Mouse (Mus musculus): ENCODE measurements around the gene Mcl1. TPM values are rescaled to one million over a fixed set of nuclear protein-coding genes. Genes with fewer than 3 reads are reported as not detected.

Gene Mcl1
- polyA plus RNA-seq, 1 experiment from 2014 or later = 49.0 TPM

GRCm38 (mm10) chr3:95627763-95628162 is 30.8 kb upstream of the Mcl1 start:
- H3K4me1 ChIP-seq (ENCODE audit: control insufficient read depth, insufficient read depth, low read length) = peaks cover 16% of the 10 kb centered on the region
- WGBS = 94% methylated on average over 5 of the region's 5 CpGs
- H3K4me3 ChIP-seq (ENCODE audit: low read depth, low read length) = no peak overlapping the region
- H3K27ac ChIP-seq (ENCODE audit: low read depth, low read length) = no peak overlapping the region
- H3K27me3 ChIP-seq (ENCODE audit: control insufficient read depth, insufficient read depth, low read length) = no peaks in the 10 kb centered on the region
- H3K9ac ChIP-seq (replicated peaks; ENCODE audit: low read depth, low read length) = no peak overlapping the region
- no peak for ATAC-seq (ENCODE audit: low read depth)
- no peak overlapping the region for H3K4me2 ChIP-seq (ENCODE audit: low read depth, low read length)
- H3K9me3 ChIP-seq (ENCODE audit: control insufficient read depth, low read length) = no peaks in the 10 kb centered on the region
- H3K36me3 ChIP-seq (ENCODE audit: control insufficient read depth, insufficient read depth, low read length) = peaks cover 47% of the 10 kb centered on the region

GRCm38 (mm10) chr3:95629755-95630154 is 28.8 kb upstream of the Mcl1 start:
- H3K4me3 ChIP-seq (ENCODE audit: low read depth, low read length) = no peak overlapping the region
- no peaks in the 10 kb centered on the region for H3K27me3 ChIP-seq (ENCODE audit: control insufficient read depth, insufficient read depth, low read length)
- no peak overlapping the region for H3K4me2 ChIP-seq (ENCODE audit: low read depth, low read length)
- no peak overlapping the region for H3K9ac ChIP-seq (replicated peaks; ENCODE audit: low read depth, low read length)
- H3K4me1 ChIP-seq (ENCODE audit: control insufficient read depth, insufficient read depth, low read length) = peaks cover 16% of the 10 kb centered on the region
- 90% methylated on average over 4 of the region's 4 CpGs for WGBS
- H3K36me3 ChIP-seq (ENCODE audit: control insufficient read depth, insufficient read depth, low read length) = peaks cover 60% of the 10 kb centered on the region
- no peak for ATAC-seq (ENCODE audit: low read depth)
- H3K9me3 ChIP-seq (ENCODE audit: control insufficient read depth, low read length) = no peaks in the 10 kb centered on the region
- H3K27ac ChIP-seq (ENCODE audit: low read depth, low read length) = no peak overlapping the region

GRCm38 (mm10) chr3:95630856-95631255 is 27.7 kb upstream of the Mcl1 start:
- Histone ChIP-seq H3K4me1 (ENCODE audit: control insufficient read depth, insufficient read depth, low read length) (peaks cover 14% of the 10 kb centered on the region), H3K9ac (replicated peaks; ENCODE audit: low read depth, low read length) (no peak overlapping the region), H3K27ac (ENCODE audit: low read depth, low read length) (no peak overlapping the region), H3K9me3 (ENCODE audit: control insufficient read depth, low read length) (no peaks in the 10 kb centered on the region), H3K36me3 (ENCODE audit: control insufficient read depth, insufficient read depth, low read length) (peaks cover 68% of the 10 kb centered on the region), H3K4me3 (ENCODE audit: low read depth, low read length) (no peak overlapping the region), H3K4me2 (ENCODE audit: low read depth, low read length) (no peak overlapping the region), H3K27me3 (ENCODE audit: control insufficient read depth, insufficient read depth, low read length) (no peaks in the 10 kb centered on the region)
- WGBS = 86% methylated on average over 3 of the region's 3 CpGs
- ATAC-seq (ENCODE audit: low read depth) = no peak

- Histone ChIP-seq H3K9ac (replicated peaks; ENCODE audit: low read depth, low read length) (no peak overlapping the region), H3K27me3 (ENCODE audit: control insufficient read depth, insufficient read depth, low read length) (no peaks in the 10 kb centered on the region), H3K36me3 (ENCODE audit: control insufficient read depth, insufficient read depth, low read length) (peaks cover 71% of the 10 kb centered on the region), H3K4me2 (ENCODE audit: low read depth, low read length) (no peak overlapping the region), H3K4me1 (ENCODE audit: control insufficient read depth, insufficient read depth, low read length) (peaks cover 9% of the 10 kb centered on the region), H3K4me3 (ENCODE audit: low read depth, low read length) (no peak overlapping the region), H3K27ac (ENCODE audit: low read depth, low read length) (no peak overlapping the region), H3K9me3 (ENCODE audit: control insufficient read depth, low read length) (no peaks in the 10 kb centered on the region)
- ATAC-seq (ENCODE audit: low read depth) = no peak
- WGBS = 79% methylated on average over 6 of the region's 6 CpGs
Observed at GRCm38 (mm10) chr3:95631304-95631703, 27.3 kb upstream of the Mcl1 start.

- no peaks in the 10 kb centered on the region for H3K4me1 ChIP-seq (ENCODE audit: control insufficient read depth, insufficient read depth, low read length)
- no peak overlapping the region for H3K4me3 ChIP-seq (ENCODE audit: low read depth, low read length)
- no peak overlapping the region for H3K9ac ChIP-seq (replicated peaks; ENCODE audit: low read depth, low read length)
- H3K4me2 ChIP-seq (ENCODE audit: low read depth, low read length) = no peak overlapping the region
- no peaks in the 10 kb centered on the region for H3K9me3 ChIP-seq (ENCODE audit: control insufficient read depth, low read length)
- 80% methylated on average over 12 of the region's 12 CpGs for WGBS
- H3K27me3 ChIP-seq (ENCODE audit: control insufficient read depth, insufficient read depth, low read length) = no peaks in the 10 kb centered on the region
- H3K36me3 ChIP-seq (ENCODE audit: control insufficient read depth, insufficient read depth, low read length) = peaks cover 72% of the 10 kb centered on the region
- H3K27ac ChIP-seq (ENCODE audit: low read depth, low read length) = no peak overlapping the region
- ATAC-seq (ENCODE audit: low read depth) = no peak
Observed at GRCm38 (mm10) chr3:95632648-95633588, 25.7 kb upstream of the Mcl1 start.

GRCm38 (mm10) chr3:95635636-95636035 is 23.0 kb upstream of the Mcl1 start:
- Histone ChIP-seq H3K4me1 (ENCODE audit: control insufficient read depth, insufficient read depth, low read length) (no peaks in the 10 kb centered on the region), H3K4me2 (ENCODE audit: low read depth, low read length) (no peak overlapping the region), H3K27ac (ENCODE audit: low read depth, low read length) (no peak overlapping the region), H3K9me3 (ENCODE audit: control insufficient read depth, low read length) (no peaks in the 10 kb centered on the region), H3K36me3 (ENCODE audit: control insufficient read depth, insufficient read depth, low read length) (peaks cover 45% of the 10 kb centered on the region), H3K27me3 (ENCODE audit: control insufficient read depth, insufficient read depth, low read length) (no peaks in the 10 kb centered on the region), H3K9ac (replicated peaks; ENCODE audit: low read depth, low read length) (no peak overlapping the region), H3K4me3 (ENCODE audit: low read depth, low read length) (no peak overlapping the region)
- no peak for ATAC-seq (ENCODE audit: low read depth)
- WGBS = 82% methylated on average over 4 of the region's 4 CpGs

- Histone ChIP-seq H3K4me2 (ENCODE audit: low read depth, low read length) (no peak overlapping the region), H3K27me3 (ENCODE audit: control insufficient read depth, insufficient read depth, low read length) (no peaks in the 10 kb centered on the region), H3K4me1 (ENCODE audit: control insufficient read depth, insufficient read depth, low read length) (no peaks in the 10 kb centered on the region), H3K4me3 (ENCODE audit: low read depth, low read length) (no peak overlapping the region), H3K9me3 (ENCODE audit: control insufficient read depth, low read length) (no peaks in the 10 kb centered on the region), H3K27ac (ENCODE audit: low read depth, low read length) (no peak overlapping the region), H3K9ac (replicated peaks; ENCODE audit: low read depth, low read length) (no peak overlapping the region), H3K36me3 (ENCODE audit: control insufficient read depth, insufficient read depth, low read length) (peaks cover 41% of the 10 kb centered on the region)
- no peak for ATAC-seq (ENCODE audit: low read depth)
- WGBS = 88% methylated on average over 4 of the region's 4 CpGs
Observed at GRCm38 (mm10) chr3:95636072-95636471, 22.5 kb upstream of the Mcl1 start.

- Histone ChIP-seq H3K36me3 (ENCODE audit: control insufficient read depth, insufficient read depth, low read length) (peaks cover 18% of the 10 kb centered on the region), H3K27ac (ENCODE audit: low read depth, low read length) (no peak overlapping the region), H3K27me3 (ENCODE audit: control insufficient read depth, insufficient read depth, low read length) (no peaks in the 10 kb centered on the region), H3K4me1 (ENCODE audit: control insufficient read depth, insufficient read depth, low read length) (no peaks in the 10 kb centered on the region), H3K9me3 (ENCODE audit: control insufficient read depth, low read length) (no peaks in the 10 kb centered on the region), H3K4me2 (ENCODE audit: low read depth, low read length) (no peak overlapping the region), H3K9ac (replicated peaks; ENCODE audit: low read depth, low read length) (no peak overlapping the region), H3K4me3 (ENCODE audit: low read depth, low read length) (no peak overlapping the region)
- WGBS = 96% methylated on average over 1 of the region's 1 CpGs
- ATAC-seq (ENCODE audit: low read depth) = no peak
Observed at GRCm38 (mm10) chr3:95639694-95640093, 18.9 kb upstream of the Mcl1 start.

- Histone ChIP-seq H3K4me3 (ENCODE audit: low read depth, low read length) (no peak overlapping the region), H3K36me3 (ENCODE audit: control insufficient read depth, insufficient read depth, low read length) (no peaks in the 10 kb centered on the region), H3K27me3 (ENCODE audit: control insufficient read depth, insufficient read depth, low read length) (no peaks in the 10 kb centered on the region), H3K4me1 (ENCODE audit: control insufficient read depth, insufficient read depth, low read length) (no peaks in the 10 kb centered on the region), H3K9ac (replicated peaks; ENCODE audit: low read depth, low read length) (no peak overlapping the region), H3K4me2 (ENCODE audit: low read depth, low read length) (no peak overlapping the region), H3K27ac (ENCODE audit: low read depth, low read length) (no peak overlapping the region), H3K9me3 (ENCODE audit: control insufficient read depth, low read length) (no peaks in the 10 kb centered on the region)
- WGBS = 93% methylated on average over 7 of the region's 7 CpGs
- no peak for ATAC-seq (ENCODE audit: low read depth)
Observed at GRCm38 (mm10) chr3:95643097-95643496, 15.5 kb upstream of the Mcl1 start.

Data from neural tube, embryonic 14.5 days (tissue).